Mouse (Mus musculus): Measurements from ENCODE around the gene Emg1. TPM values are rescaled to one million over a fixed set of nuclear protein-coding genes. Genes with fewer than 3 reads are reported as not detected.

The Emg1 gene
- polyA plus RNA-seq, 1 experiment = 107 TPM

DNA sequence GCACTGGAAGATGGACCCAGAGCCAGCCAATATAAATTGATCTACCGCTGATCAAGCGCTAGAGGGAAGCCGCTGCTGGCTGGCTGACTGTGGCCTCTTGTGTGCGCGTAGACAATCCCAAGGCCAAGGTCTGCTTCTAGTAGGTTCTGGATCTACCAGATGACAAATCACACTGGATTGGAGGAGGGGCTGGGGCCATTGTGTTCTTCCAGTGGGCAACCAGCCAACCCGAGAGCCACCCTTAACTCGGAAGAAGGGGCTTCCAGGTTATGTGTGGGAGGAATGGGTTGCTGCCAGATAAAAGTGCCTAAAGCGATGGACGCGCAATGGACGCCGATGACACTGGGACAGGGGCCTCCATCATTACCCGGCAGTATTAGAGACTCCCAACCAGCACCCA, 6.0 kb upstream of the Emg1 start:
- no peak for DNase-seq (ENCODE audit: low read depth, low spot score)
- 32% methylated on average over 13 of the region's 13 CpGs for WGBS

DNA sequence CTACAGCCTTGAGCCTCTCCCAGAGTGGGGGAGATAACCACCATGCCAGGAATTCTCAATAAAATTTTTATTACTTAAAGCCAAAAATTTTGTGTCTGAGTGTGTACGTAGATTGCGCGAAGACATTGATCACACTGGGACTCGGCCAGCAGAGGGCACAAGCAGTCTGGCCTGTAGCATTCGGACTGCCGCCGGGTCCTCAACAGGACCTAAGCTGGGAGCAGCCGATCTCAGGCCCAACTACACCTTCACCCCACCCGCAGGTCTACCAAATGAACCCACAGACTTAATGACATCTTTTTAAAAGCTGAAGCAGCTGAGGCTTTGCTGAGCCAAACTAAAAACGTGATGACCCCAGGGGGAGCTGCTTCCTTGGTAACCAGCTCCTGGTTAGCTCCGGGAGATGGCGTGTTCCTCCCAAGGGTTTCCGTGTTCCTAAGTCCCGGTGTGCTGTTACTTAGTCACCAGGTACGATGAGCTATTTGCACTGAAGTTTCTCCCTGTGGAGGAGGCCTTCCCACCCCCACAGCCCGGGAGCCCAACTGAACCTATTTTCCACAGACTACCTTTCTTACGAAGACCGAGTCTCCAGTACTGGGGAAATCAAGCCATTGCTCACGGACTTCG, 5.0 kb upstream of the Emg1 start:
- WGBS = 21% methylated on average over 20 of the region's 20 CpGs

DNA sequence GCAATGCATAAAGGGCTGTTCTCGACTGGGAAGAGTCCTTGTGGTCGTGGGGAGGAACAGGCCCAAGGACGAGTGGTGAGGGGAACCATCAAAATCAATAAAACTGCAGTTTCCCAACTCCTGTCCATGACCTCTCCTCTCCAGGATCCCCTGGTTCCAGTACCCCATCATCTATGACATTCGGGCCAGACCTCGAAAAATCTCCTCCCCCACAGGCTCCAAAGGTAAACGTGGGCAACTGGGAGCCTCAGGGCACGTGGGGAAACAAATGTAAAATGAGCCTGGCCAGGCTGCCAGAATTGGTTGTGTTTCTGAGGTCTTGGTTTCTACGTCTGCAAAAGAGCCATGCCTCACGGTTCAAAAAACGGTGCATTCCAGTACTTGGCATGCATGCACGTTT, 940 bp upstream of the Emg1 start:
- no peak for DNase-seq (ENCODE audit: low read depth, low spot score)
- 6% methylated on average over 11 of the region's 11 CpGs for WGBS

More for the DNA sequence above, 5.0 kb upstream of the Emg1 start:
- DNase-seq (ENCODE audit: low read depth, low spot score) = no peak

DNA sequence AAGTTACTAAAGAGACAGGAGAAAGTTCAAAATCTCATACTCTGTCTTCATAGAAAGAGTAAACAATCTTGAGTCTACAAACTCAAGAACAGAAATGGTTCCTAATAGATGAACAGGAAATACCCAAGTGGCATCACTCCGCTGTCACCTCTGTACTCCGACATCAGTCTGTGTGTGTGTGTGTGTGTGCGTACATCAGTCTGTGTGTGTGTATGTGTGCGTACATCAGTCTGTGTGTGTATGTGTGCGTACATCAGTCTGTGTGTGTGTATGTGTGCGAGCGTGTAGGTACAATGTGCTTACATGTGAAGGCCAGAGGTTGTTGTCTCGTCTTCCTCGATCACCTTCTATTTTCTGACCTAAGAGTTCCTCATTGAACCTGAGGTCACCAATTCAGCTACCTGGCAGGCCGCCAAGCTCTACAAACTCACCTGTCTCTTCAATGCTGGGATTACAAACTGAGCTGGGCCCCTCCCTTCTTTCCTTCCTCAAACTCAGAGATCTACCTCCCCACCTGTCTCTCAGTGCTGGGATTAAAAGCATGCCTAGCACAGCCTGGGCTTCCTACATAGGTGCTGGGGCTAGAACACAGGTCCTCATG, 3.6 kb downstream of the Emg1 start:
- WGBS = 57% methylated on average over 10 of the region's 10 CpGs
- no peak for DNase-seq (ENCODE audit: low read depth, low spot score)

DNA sequence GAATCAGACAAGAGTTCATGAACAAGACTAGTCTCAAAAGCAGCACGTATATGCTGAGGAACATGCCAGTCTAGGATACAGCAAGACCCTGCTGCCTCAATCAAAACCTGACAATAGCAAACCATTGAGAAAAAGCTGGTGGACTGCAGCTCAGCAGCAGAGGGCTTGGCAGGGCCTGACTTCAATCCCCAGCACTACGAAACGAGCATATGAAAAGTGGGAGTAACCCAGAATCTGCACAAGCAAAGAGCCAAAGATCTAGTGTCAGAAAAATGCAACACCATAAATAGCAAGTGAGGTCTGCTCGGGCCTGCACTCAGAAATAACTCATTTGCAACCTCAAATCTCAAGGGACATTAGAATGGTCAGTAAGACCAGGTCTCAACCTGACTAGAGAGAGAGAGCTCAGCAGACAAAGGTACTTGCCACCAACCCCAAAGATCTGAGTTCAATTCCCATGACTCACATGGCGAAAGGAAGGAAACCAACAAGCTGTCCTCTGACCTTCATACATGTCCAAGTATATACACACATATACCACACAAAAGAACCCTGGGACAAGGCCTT, 5.8 kb downstream of the Emg1 start:
- DNase-seq (ENCODE audit: low read depth, low spot score) = no peak
- 66% methylated on average over 5 of the region's 5 CpGs for WGBS

DNA sequence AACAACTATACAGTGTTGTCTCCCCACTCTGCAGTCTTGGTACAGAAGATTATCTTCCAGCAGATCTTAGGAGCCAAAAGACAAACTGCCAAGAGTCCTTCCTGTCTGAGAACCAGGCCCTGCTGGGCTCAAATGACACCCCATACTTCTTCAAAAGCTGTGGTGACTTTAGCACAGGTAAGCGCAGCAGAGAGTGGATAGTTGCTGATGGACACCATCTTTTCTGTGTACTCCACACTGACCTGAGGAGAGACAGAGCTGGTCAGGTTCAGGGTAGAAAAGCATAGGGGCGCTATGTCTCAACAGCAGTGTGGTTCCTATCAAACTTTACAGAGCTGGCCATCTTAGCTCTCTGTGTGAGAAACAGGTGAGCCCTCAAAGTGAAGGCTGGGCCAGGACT, 7.6 kb downstream of the Emg1 start:
- 89% methylated on average over 2 of the region's 2 CpGs for WGBS
- no peak for DNase-seq (ENCODE audit: low read depth, low spot score)

DNA sequence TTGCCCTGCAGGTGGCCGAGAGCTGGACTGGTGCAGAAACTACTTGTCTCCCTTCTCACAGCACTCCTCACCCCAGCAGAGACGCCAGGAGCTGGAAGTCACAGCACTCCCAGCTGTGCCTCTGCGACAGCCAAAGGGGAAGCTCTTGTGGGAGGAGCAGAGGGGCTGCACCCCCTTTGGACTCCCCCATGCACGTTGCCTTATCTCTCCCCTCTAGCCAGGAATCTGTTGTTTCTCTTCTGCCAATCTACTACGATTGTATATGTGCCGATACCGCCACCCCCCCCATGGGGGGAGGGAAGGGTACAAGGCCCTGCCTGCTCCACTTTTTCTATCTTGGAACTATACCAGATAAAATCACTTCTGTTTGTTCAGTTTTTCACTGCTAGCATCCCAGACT, 8.2 kb downstream of the Emg1 start:
- no peak for DNase-seq (ENCODE audit: low read depth, low spot score)
- WGBS = 71% methylated on average over 7 of the region's 7 CpGs

DNA sequence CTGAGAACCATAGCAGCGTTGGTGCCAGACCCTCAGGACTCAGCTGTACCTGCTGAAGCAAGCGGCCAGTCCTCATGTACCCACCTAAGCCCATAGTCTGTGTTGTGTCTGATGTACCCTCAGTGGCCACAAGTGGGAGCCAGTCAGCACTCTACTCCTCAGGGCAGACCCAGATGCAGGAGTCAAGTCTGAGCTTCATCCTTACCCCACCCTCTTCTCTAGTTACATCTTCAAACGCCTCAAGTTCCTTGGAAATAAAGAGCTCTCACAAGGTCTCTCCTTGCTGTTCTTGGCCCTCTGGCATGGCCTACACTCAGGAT, 9.2 kb downstream of the Emg1 start:
- no peak for DNase-seq (ENCODE audit: low read depth, low spot score)
- WGBS = 50% methylated on average over 3 of the region's 3 CpGs

DNA sequence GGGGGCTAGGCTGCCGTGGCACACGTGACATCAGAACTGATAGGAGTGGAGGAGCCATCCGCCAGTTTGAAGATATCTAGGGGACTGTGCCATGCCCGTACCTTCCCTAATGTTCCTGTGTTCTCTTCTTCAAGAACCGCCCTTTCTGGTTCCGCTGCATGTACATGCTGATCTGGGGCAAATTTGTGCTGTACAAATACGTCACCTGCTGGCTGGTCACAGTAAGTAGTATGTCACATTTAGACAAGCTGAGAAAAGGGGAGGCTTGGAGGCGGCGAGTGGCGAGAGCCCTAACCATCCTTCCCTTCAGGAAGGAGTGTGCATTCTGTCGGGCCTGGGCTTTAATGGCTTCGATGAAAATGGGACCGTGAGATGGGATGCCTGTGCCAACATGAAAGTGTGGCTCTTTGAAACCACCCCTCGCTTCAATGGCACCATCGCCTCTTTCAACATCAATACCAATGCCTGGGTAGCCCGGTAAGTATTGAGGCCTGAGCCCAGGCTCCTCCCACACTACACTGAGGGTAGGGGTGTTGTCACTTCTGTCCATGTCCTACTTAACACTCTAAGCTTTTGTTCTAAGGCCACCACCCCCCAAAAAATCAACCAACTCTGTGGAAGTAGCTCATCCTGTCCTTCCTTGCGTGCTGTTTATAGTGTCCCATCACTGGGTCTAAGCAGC, 9.7 kb downstream of the Emg1 start:
- 91% methylated on average over 17 of the region's 17 CpGs for WGBS
- no peak for DNase-seq (ENCODE audit: low read depth, low spot score)

DNA sequence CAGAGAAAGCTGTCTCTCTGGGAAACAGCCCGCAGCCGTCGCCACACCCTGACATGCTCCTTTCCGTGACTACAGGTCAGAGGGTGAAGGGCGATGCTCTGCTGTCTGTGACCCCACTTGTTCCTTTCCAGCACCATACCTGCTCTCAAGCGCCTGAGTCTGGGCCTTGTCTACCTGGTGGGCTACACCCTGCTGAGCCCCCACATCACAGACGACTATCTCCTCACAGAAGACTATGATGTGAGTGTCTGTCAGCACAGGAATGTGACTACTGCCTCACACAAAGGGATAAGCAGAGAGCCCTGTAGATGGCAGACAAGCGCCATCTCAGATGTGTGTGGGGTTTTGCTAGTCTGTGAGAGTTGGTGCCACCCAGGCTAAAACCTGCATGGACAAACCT, 10.6 kb downstream of the Emg1 start:
- DNase-seq (ENCODE audit: low read depth, low spot score) = no peak
- WGBS = 72% methylated on average over 8 of the region's 8 CpGs

DNA sequence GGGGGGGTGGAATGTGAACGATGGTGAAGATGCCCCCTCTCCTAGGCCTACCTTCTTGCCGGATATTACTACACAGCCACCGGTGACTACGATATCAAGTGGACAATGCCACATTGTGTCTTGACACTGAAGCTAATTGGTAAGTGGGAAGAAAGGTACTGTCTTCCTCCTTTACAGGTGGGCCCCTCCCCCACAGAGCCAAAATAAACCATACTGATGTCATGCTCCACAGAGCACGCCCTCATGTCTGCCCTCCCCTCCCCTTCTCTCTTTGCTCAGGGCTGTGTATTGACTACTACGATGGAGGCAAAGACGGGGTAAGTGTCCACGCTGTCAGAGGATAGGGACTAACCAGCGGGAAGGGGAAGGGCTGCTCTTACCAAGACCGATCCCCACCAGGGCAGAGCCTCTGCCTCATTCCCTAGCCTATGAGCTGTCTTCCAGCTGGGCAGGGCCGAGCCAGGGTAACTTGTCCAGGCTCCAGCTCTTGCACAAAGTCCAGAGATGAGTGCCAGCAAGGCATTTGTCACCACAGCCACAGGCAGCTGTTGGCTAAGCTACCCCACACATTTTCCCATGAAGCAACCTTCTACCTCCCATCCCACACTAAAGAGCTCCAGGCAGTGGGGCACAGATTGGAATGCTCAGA, 11.9 kb downstream of the Emg1 start:
- DNase-seq (ENCODE audit: low read depth, low spot score) = no peak
- WGBS = 56% methylated on average over 11 of the region's 11 CpGs

DNA sequence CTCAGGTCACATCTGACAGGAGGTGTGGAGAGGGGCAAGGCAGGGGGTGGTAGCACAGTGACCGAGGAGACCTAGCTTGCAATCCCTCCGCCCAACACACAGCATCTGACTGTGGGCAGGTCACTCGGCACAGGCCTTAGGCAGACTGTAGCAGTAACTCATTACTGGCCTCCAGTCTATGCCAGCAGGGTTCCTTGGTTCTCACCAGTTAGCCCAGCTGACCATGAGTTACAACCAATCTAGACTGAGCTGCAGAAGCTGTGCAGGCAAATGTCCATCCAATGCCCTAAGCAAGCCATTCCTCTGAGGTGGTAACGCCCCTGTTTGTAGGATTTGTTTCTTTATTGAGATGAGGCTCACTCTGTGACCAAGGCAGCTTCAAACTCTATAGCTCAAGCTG, 12.6 kb downstream of the Emg1 start:
- DNase-seq (ENCODE audit: low read depth, low spot score) = no peak
- WGBS = 93% methylated on average over 4 of the region's 4 CpGs

DNA sequence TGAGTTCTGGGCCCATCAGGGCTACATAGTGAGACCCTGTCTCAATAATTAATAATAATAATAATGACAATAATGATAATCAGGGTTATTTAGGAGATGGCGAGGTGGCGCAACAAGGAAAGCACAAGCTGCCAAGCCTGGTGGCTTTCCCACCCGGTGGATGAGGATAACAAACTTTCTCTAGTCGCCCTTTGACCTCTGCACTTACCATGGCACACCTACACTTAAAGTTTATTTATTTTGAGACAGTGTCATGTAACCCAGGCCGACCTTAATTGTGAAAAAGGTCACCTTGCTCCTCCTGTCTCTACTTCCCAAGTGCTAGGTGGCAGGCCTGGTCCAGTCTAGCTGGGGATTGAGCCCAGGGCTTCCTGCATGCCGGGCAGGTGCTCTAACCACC, 13.2 kb downstream of the Emg1 start:
- DNase-seq (ENCODE audit: low read depth, low spot score) = no peak
- 61% methylated on average over 6 of the region's 6 CpGs for WGBS

DNA sequence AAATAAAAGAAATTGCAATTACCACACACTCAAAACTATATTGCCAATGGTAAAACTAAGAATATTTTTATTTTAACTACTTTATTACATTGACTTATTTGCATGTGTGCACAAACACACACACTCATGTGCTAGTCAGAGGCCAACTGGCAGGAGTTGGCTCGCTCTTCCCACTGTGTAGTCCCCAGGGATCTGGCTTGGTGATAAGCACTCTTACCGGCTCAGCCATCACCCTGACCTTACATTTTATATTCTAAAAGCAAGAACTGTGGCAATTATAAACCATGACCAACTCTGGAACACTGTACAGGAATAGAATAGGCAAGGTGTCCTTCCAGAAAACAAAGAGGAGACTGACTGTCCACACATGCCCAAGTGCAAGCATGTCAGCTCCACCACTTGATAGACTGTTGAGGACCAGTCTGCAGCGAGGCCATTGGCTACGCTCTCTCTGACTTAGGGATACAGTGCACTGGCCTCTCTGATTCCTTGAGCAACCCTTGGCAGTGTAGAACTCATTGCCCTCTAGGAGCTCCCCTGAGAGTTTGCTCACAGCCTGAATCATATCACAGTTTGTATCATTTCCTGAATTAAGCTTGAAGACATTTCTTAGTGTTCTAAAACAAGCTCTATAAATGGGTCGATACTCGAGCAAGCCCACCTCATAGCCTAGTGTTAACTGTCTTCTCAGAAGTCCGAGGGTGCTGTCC, 15.4 kb downstream of the Emg1 start:
- DNase-seq (ENCODE audit: low read depth, low spot score) = no peak
- 88% methylated on average over 7 of the region's 7 CpGs for WGBS

DNA sequence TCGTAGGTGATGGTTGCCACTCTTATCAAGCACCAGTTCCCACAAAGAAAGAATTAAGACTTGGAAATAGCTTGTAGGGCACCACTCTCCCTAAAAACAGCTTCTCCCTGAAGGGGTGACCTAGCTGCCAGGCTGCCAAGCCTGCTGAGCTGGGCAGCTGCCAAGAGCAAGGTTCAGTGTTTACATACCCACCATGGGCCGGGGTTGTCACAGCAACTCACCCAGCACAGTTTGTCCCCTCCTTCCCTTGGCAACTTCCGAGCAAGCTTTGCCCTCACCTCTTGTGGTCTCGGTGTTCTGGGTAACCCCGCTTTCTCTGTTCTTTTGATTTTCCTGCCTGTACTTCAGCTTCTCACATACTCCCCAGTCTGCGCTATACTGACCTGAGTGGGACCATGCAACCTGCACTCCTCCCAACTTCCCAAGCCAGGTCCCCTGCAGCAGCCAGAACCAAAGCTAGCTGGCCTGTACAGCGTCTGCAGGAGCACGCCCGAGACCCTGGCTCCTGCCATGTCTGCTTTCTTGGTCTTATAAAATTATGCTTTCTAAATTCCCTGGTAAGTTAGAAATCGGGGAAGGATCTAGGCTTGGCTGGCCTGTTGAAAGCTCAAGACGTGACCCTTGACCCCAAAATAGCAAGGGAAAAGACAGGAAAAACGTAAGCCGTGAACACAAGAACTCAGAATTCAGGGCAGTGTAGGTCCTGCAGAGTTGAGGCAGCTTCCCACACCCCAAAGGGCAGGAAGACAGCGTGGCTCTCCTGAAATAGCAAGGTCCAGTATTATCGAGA, 17.6 kb downstream of the Emg1 start:
- 29% methylated on average over 15 of the region's 15 CpGs for WGBS
- DNase-seq (ENCODE audit: low read depth, low spot score) = no peak

DNA sequence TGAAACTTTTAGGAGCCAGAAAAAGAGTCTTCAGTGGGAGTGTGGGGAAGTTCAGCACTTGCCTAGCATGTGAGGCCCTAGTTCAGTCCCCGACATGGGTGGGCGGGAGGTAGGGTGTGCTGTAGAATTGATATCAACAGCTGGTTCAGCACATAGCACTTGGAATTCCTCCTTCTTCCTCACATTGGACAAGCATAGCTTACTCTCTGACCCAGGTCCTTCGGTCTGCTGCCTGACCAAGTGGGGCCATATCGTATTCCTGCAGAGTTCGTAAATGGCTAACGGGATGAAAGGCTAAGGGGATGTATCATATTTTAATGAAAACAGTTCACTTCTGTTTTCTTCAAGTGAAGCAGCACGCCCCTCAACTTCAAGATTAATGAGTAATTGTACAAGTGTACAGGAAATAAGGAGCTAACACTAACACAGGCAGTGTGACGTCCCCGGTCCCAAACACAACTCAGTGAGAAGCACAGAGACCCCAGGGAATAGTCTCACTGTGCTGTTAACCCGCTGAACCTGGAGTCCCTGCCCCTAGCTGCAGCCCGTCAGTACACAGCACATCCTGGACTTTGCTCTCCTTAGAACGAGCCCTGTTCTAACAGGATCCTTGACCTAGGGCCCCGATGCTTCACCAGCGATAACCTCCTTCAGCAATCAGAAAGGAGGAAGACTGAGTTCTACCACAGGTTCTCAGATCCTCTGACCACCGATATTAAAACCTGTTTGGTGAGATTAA, 18.6 kb downstream of the Emg1 start:
- 43% methylated on average over 15 of the region's 15 CpGs for WGBS

DNA sequence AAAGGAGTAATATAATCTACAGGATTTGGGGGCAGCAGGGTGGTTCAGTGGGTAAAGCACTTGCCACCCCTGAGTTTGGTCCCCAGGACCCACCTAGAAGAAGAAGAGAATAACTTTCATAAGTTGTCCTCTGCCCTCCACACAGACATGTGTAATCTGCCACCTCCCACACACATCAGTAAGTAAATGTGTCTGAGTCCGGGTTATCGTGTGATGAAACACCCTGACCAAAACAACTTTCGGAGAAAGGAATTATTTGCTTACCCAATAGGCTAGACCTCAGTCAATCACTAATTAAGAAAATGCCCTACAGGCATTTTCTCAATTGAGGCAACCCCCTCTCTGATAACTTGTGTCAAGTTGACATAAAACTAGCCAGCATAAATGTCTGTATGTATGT, 21.5 kb downstream of the Emg1 start:
- no peak for DNase-seq (ENCODE audit: low read depth, low spot score)
- 93% methylated on average over 3 of the region's 3 CpGs for WGBS

More for the DNA sequence above, 18.6 kb downstream of the Emg1 start:
- DNase-seq (ENCODE audit: low read depth, low spot score) = no peak

DNA sequence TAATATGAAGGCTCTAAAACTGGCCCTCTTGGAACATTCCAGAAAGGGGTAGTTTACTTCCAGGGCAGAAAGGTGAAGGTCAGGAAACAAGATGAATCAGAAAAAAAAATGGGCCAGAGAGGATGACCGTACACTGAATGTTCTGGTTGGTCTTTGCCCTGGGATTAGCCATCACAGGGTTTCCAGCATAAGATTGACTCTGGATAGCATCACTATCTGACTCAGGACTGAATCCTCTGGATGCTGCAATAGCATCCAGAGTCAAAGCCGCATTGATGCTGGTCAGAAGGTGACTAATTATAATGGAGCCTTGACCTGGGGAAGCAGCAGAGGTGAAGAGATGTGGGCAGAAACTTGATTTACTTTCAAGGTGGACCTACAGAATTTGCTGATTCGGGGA, 23.0 kb downstream of the Emg1 start:
- 93% methylated on average over 3 of the region's 3 CpGs for WGBS
- no peak for DNase-seq (ENCODE audit: low read depth, low spot score)
